Mouse (Mus musculus): Measurements from ENCODE around the gene Dnajc6. TPM values are rescaled to one million over a fixed set of nuclear protein-coding genes. Genes with fewer than 3 reads are reported as not detected.
A peak's percentile ranks its signal among the peaks of the same experiment; 100 is the strongest.

The Dnajc6 gene
- polyA plus RNA-seq, 1 experiment: 1.8 TPM

DNA sequence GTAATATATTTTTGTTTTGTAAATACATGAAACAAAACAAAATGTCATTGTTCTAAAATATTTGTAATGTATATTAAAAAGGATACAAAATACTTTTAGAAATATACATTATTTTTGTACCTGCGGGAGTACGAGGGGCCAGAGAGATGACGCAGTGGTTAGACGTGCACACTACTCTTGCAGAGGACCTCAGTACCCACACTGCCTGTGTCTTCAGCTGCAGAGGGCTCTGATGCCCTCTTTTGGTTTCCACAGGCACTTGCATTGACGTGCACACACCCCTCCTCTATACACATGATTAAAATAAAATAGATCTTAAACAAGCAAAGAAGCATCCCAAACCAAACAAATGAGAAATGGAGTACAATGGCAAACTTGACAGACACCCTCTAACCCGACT lies 146.3 kb downstream of the Dnajc6 start:
- DNase-seq (ENCODE audit: low read depth): no peak

DNA sequence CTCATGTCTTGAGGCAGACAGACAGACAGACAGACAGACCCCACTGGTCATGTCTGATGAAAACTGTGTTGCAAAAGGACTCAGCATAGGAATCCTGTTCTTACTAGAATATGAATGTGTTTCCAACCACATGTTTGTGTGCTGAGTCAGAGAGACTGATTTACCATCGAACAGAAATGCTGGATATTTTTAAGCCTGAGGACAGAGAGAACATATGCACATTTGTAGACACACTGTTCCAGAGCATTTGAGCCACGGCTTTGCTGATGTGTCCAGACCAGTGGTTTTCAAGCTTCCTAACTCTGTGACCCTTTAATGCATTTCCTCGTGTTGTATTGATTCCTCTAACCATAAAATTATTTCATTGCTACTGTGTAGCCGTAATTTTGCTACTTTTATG lies 146.8 kb downstream of the Dnajc6 start:
- no peak for DNase-seq (ENCODE audit: low read depth)

DNA sequence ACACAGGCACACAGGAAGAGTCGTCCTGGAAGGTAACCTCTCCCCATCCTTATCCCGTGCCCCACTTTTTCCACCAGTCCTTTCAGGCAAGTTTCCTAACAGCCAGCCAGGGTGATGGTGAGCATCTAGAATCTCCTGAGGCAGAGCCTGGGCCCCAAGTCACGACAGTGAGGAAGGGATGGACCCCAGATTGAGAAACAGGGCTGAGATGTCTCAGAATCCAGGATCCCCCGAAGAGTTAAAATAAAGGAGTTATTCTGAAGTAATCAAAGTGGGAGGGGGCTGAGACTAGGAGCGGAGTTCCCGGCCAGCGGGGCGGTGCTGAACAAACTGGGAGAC lies 150.4 kb downstream of the Dnajc6 start:
- no peak for DNase-seq (ENCODE audit: low read depth)

DNA sequence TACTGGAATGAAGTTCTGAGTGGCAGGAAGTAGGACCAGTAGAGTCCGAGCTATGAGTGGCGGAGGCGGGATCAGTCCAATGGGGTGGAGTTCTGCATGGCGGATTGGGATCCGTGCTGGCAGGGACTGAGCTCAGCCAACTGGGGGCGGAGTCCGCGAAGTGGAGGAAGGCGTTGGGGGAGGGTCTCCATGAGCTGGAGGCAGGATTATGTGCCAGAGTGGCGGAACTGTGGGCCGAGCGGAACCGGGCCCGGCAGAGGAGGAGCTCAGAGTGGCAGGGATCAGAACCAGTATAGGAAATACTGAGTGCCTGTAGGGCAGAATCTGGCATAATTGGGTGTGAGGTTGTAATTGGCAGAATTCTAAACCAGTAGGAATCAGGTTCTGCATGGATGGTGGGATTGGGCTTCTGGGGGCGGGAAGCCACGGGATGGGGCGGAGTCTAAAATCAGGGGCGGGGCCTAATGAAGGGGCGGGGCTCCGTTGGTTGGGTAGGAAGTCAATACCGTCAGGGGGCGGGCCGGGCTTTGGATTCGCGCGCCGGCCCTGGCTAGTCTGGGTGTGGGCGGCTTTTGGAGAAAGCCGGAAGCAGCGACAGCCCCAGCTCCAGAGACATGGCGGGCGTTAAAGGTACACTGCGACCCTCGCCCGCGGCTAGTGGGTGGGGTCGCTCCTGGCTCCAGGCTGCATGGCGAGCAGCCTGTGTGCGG lies 150.9 kb downstream of the Dnajc6 start, which contains the start of gene Leprot:
Leprot (plus strand) TSS at position 523 of the 710 bp plus-strand sequence.
- peak; percentile 97 for DNase-seq (ENCODE audit: low read depth)

DNA sequence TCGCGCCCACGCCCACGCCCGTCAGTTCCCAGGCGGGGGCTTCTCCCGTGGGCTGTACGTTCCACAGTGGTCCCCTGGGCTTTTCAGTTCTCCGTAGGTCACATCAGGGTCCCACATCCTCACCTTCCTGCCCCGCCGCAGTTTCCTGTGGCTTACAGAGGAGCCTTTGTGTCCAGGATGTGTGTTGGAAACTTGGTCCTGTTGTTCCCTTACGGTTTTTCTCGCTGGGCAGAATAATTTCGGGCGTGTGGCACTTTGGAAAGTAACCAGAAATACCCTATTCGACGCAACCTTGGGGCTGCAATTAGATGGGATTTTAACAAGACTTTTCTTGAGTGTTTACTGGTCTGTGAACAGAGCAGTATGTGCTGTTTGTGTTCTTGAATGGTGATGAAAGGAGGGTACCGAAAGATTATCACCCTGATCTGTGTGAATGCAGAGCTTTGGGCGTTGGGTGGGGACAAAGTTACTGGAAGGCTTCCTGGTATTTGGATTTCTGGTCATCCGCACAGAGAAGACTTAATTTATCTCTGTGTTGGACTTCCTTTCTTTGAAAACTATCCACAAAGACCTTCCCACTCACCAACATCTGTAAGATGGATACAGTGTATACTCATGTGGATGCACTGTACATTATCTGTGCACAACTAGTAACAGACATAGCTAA lies 151.7 kb downstream of the Dnajc6 start:
- DNase-seq (ENCODE audit: low read depth): no peak

DNA sequence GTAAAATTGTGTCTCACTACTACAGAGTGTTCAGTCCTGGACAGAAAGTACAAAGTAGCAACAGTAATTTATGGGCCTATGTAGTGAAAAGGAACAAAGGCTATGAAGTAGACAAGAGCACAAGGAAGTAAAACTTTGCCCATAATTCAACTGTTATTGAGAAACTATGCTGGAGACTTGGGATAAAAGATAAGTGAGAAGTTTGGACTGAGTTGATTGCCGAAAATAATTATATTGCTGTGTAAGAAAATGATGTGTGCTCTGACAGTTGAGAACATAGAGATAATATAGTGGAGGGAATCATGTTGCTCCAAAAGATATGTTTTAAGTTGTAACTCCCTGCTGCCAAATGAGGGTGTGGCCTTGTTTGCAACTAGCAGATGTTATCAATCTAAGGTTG lies 152.3 kb downstream of the Dnajc6 start:
- no peak for DNase-seq (ENCODE audit: low read depth)

DNA sequence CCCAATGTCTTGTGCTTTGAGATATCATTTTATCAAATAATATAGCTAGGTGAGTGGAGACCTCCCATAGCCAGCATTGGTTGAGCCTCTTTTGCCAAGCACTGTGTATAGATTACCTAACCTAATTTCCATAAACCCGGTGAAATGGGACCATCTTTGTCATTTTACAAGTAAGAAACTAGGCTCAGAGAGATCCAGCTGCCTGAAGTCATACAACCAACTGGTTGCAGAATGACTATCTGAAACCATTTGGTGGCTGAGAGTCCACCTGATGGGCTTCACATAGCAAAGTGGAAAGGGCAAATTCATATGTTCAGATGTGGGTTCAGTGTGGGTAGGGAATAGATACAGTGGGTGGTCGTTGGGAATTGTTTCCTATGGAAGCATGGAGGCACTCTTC lies 154.5 kb downstream of the Dnajc6 start:
- no peak for DNase-seq (ENCODE audit: low read depth)

DNA sequence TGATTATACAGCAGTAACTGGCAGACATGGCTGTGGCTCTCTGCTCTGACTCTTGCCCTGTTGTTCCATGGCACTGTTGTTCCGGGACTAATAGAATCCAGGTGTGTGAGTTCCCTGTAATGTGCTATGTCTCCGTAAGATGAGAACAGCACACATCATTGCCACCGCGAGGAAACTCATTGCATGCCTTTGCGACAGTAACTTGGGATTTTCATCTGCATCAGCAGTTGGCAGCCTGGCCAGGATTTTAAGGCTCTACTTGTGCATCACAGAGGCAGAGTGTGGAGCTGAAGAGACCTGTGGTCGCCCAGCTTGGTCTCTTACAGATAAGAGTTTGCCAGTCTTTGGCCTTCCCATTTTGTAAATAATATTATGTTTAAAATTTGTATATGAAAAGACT lies 157.8 kb downstream of the Dnajc6 start:
- DNase-seq (ENCODE audit: low read depth): no peak

DNA sequence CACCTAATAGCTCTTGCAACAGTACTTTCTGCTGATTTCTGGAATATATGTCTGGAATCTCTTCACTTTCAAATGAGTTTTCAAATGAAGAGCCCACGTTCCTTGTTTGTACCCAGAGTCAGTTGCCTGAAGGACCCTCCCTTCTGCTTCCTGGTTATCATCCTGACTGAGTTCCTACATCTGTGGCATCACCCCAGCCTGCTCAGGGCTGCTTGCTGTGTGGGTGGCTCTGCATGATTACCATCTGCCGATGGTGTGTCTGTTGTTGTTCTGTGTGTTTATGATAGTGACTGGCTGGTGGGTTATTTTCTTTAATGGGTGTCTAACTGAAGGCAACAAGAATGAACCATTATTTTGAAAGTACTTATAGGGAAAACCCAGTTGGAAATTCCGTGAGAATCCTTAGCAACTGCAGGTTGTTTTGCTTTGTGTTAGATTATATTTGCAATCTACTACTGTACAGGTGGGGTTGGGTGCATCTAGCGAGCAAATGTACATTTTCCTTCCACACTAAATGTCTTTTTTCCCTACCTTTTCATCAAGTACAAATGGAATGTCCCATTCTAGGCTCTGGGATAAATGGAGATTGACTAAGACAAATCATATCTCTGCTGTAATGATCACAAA lies 158.5 kb downstream of the Dnajc6 start:
- DNase-seq (ENCODE audit: low read depth): no peak

DNA sequence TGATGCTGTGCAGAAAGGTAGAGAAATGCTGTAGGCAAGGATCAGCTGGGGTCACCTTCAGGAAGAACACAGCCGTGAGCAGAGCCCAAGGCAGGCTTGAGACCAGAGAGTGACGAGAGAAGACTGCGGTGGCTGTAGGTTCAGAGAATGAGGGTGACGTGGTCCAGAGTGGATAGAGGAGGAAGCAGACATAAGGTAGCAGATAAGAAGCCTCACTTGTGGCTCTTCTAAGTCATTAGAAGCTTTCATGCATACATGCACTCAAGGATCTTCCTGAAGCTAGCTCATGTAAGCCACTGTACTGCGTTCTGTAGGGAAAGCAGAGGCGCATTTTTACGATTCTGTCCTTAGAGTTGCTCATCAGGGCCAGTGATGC lies 159.0 kb downstream of the Dnajc6 start:
- DNase-seq (ENCODE audit: low read depth): no peak

DNA sequence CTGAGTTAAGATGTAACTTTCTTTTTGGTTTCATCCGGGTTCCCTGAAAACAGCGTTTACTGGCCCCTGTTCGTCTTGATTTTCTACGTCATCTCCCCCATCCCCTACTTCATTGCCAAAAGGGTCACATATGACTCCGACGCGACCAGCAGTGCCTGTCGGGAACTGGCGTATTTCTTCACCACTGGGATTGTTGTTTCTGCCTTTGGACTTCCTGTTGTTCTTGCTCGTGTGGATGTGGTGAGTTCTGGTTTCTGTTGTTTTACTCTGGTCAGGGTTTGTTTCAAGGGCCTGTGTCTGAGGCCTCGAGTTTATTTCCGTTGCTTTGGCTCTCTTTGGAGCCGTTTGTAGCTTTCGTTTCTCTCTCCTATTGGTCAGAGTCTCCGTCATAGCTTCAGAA lies 159.6 kb downstream of the Dnajc6 start:
- no peak for DNase-seq (ENCODE audit: low read depth)

DNA sequence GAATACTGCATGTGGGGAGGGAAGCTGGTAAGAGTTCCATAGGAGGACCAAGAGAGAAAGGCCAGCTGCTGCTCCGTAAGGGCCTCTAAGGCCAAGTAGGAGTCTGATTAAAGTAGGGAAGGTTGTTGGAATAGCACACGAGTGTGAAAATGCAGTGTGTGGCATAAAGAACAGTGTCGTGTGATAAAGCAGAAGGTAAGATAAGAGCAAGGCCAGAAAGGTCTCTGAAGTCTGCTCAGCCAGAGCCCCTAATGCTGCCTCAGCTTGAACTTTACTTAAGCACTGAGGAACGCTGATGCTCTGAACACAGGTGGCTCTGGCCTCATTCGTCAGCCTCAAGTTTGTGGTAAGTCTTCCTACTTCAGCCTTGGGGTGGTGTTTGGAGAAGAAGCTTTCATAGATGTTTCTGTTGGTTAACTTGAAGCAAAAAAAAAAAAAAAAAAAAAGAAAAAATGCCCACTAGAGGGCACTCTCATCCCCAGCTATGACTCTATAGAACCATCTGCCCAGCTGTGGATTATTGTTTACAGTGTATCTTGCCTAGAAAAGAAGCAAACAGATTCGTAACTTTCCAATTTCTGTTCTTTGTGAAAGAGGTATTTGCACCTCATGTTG lies 160.6 kb downstream of the Dnajc6 start:
- DNase-seq (ENCODE audit: low read depth): no peak

DNA sequence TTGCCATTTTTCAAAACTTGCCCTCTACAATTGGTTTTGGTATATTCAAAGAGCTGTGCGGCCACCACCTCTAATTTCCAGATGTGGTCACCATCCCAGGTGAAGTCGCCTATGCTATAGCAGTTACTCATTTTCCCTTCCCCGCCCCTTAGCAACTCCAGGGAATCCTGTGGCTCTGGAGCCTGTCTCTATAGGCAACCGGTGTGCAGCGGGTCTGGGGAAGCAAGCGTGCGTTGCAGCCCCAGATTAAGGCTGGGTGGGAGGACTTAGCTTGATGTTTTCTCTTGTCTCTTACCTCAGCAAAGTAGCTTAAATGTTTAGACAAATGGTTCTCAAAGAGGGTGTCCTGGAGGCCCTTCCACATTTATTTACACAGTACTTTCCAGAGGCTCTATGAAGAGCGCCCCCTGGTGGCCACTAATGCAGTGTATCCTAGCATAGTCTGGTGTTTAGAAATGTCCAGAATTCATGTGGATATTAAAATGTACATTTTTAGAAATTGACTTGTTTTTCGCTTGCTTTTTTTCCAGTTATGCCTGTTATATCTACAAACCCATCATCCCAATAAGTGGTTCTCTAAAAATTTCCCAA lies 167.8 kb downstream of the Dnajc6 start:
- no peak for DNase-seq (ENCODE audit: low read depth)

DNA sequence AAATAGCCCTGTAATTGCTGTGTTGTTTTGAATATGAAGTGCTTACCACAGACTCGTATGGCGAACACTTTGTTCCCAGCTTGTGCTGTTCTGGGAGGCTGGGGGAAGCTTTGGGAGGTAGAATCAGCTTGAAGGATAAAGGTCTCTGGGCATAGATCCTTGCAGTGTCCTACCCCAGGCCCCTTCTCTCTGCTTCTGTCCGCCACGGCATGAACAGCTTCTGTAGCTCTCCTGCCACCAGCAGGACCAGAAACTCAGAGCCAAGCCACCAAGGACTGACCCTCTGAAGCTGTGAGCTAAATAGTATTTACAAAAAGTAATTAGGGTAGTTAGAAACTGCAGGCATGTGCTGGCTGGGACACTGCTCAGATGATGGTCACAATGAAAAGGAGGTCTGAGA lies 168.3 kb downstream of the Dnajc6 start:
- no peak for DNase-seq (ENCODE audit: low read depth)

DNA sequence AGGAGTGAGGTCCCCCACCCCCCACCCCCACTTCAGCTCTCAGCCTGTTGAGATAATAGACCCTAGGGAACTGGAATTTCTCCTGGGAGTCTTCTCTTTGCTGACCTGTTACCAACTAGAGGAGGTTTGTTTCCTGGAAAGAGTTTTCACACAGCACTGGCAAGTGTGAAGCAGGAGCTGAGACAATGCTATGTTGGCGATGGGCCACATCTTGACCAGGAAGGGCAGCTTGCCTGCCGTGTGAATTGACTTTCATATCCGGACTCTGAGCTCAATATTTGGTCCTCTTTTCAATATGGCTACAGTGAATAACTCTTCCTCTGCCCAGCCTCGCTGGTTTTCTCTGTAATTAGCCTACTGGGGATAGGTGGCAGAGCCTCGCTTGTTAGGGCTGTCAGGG lies 172.7 kb downstream of the Dnajc6 start:
- no peak for DNase-seq (ENCODE audit: low read depth)

DNA sequence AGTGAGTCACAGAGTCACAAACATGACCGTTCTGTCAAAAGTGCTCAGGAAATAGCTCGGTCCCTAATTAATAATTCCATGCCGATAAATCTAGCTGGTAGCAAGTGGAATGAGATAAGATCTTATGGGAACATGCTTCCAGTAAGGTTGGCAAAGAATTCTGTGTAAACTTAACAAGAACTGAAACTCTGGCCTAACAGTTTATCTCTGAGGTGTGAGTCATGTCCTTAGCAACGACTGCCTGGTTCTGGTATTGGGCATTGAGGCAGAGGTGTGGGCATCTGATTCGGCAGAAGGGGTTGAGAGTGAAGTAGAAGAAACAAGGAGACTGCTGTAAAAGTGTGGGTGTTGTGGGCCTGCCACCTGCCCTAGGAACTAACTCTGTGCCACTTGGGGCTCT lies 173.4 kb downstream of the Dnajc6 start:
- no peak for DNase-seq (ENCODE audit: low read depth)

DNA sequence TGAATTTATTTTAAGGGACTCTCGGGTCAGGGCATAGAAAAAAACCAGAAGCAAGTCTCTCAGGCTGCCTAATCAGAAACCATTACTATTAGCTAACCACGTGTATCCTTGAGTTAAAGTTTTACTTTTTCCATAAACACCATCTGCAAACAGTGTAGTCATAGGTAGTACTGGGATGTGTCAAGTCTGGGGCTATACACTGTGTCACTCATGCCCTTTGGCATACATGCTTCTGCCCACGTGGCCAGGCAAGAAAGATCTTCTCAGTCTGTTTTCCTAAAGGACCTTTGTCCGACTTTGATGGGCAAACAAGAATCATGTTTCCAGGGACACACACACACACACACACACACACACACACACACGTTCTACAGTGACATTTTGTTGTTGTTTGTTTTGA lies 178.3 kb downstream of the Dnajc6 start:
- no peak for DNase-seq (ENCODE audit: low read depth)

DNA sequence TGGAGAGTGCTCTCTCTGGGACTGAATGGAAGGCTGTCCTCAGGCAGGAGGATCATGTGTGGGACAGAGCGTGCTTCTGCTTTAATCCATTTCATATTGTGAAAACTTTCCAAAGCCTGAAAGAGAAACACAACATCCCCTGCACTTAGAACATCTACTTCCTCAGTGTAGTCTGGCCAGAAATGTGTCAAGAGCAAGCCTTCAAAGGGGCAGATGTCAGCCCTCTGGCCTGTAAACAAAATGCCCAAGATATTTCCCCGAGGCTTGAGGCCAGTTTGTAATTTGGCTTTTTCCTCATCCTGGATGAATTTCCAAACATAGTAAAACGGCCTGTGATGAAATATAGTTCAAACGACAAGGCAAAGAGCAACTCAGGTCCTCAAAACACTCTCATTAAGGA lies 179.3 kb downstream of the Dnajc6 start:
- peak; percentile 90 for DNase-seq (ENCODE audit: low read depth)

DNA sequence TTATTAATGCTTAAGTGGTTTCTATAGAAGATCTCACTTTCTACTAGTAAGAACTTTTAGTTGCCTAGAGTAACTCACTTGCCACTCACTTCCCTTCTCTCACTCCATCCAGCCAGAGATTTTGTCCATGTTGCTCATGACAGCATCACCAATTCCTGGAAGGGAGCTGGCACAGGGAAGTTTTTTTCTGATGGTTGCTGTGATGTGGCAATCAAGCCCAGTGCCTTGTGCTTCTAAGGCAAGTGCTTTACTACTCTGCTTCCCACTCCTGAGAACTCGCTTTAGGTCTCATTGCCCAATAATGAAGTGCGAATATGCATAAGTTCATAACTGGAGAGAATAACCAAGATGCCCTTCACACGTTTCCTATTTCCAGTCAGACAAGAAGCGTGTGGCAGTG lies 186.2 kb downstream of the Dnajc6 start:
- no peak for DNase-seq (ENCODE audit: low read depth)

DNA sequence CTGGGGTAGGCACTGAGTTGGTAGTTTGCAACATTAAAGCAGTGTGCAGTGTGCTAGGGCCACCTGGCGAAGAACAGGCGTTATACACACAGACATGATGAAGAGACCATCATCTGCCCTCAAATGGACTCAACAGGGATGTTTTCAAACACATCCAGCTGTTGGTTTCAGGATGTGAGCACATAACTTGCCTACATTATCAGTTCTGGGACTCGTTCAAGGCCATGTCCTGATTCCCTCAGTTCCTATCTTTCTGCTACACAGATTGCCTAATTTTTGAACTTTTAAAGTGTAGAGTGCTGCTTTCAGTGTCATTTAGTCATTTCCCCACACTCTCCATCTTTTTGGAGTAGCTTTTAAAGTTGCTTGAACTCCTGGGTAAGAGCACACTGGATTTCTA lies 186.6 kb downstream of the Dnajc6 start:
- no peak for DNase-seq (ENCODE audit: low read depth)

DNA sequence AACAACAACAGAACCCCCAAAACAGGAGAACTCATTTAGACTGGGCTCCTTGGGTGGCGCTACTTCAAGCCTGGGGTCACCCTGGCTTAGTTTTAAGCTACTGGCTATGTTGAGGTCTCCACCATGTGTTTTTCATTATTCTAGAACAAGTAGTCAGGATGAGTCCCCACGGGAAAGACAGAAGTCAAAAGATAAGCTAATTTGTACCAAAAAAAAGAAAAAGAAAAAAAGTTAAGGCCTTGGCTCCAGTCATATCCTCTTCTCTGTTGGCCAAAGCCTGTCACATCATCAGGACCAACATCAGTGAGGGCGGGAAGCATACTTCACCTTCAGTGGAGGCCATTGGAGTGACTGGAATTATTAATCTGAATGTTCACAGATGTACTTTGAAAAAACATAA lies 188.4 kb downstream of the Dnajc6 start:
- DNase-seq (ENCODE audit: low read depth): no peak

DNA sequence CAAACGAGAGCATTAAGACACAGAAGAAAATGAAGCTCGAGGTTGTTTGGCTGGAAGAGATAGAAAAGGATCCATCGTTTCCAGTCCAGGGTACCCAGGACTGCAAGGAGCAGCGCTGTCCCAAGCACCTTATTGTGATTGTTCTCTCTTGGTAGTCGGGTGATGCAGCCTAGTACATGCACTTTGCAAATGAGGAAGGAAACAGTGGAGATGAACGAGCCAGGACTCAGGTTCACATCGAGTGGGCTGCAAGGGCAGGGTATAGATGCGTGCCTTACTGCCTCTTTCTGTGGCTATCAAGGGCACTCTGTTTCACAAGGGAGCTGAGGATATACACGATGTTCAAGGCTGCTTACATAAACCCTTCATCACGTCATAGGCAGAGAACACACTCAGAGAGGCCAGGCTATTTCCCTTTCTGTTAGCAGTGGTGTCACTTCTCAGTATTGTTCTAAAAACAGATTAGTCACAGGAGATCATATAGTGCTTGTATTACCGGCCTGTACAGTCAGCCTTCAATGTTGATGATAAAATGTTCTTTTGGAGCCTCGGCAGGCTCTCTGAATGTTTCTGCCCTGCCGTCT lies 189.9 kb downstream of the Dnajc6 start:
- no peak for DNase-seq (ENCODE audit: low read depth)

Data from gonadal fat pad, adult 2 months (tissue).